Mouse (Mus musculus): ENCODE measurements around the gene Gm20737. TPM values are rescaled to one million over a fixed set of nuclear protein-coding genes. Genes with fewer than 3 reads are reported as not detected.
"Not testable (repeated sequence)": the region's sequence is repeated elsewhere in the genome, so short reads cannot be mapped to it uniquely, and the experiment has no call there.

Gm20737 gene
- not detected in 2 replicates for polyA plus RNA-seq (2016; fragmentation: Nextera tagmentation; extraction: Ambion mirVana)

GRCm38 (mm10) chrY:10535942-10536341 lies at the start of gene Gm20737:
Gene Gm20737, minus strand, starts transcription at chrY:10536042.
- not testable (repeated sequence) for H3K27ac ChIP-seq (replicated peaks); H3K36me3 ChIP-seq; H3K27me3 ChIP-seq (ENCODE audit: low read depth, poor library complexity, severe bottlenecking); H3K9me3 ChIP-seq (replicated peaks); DNase-seq (ENCODE audit: low spot score); H3K4me3 ChIP-seq; H3K4me1 ChIP-seq

DNA sequence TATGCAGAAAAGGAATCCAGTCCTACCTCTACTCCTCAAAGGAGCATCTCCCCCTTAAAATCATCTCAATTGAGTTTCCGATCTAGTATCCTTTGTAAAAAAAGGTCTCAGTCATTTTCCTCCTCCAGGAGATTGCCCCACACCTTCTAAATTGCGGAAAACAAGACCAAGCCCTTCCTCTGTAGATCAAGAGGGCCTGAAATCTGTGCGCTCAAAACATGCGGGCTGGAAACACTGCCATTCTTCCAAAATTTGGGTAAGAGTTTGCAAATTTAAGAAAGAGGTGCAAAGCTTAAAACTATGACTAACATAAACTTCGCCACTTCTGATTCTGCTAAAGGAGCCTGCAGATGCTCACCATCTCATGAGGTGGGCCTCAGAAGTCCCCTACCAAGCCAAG lies 17.3 kb upstream of the Gm20737 start, which contains the start of gene Gm21775:
TSS of gene Gm21775 (plus strand) at position 301 of the 400 bp plus-strand sequence.
- not testable (repeated sequence) for H3K4me3 ChIP-seq; H3K9me3 ChIP-seq (replicated peaks); H3K4me1 ChIP-seq; DNase-seq (ENCODE audit: low spot score); H3K27ac ChIP-seq (replicated peaks); H3K27me3 ChIP-seq (ENCODE audit: low read depth, poor library complexity, severe bottlenecking); H3K36me3 ChIP-seq
- 82% methylated on average over 5 of the region's 5 CpGs for WGBS

Other genes with a start within 250 kb of the Gm20737 start
- gene Gm20834, start 211.5 kb downstream of the Gm20737 start, polyA plus RNA-seq (2016; fragmentation: Nextera tagmentation; extraction: Ambion mirVana) = not detected in 2 replicates
- gene Gm28510, start 123.3 kb downstream of the Gm20737 start, polyA plus RNA-seq (2016; fragmentation: Nextera tagmentation; extraction: Ambion mirVana) = not detected in 2 replicates
- gene Gm21775, start 17.4 kb upstream of the Gm20737 start, polyA plus RNA-seq (2016; fragmentation: Nextera tagmentation; extraction: Ambion mirVana) = not detected in 2 replicates
- gene Gm21900, start 80.3 kb upstream of the Gm20737 start, polyA plus RNA-seq (2016; fragmentation: Nextera tagmentation; extraction: Ambion mirVana) = not detected in 2 replicates
- not detected in 2 replicates for gene Gm20777, start 216.4 kb upstream of the Gm20737 start, polyA plus RNA-seq (2016; fragmentation: Nextera tagmentation; extraction: Ambion mirVana)